Mouse (Mus musculus) thymus, postnatal 36 days (tissue): ENCODE measurements at regions not wholly inside any gene's neighbourhood (a gene's known extent, or its start where the extent isn't known, plus 50 kb on each side); places are given as distances from the start of the nearest gene placed in this dataset.

Experiments used
- DNase-seq, 2 experiments: peaks; one replicate each; pipeline ENCODE4 v3.0.0; 2022; ENCODE audit warnings: mixed read lengths in 2 of 2

- DNase-seq = no peak
These were observed 105.5 kb upstream of the Unc5b start for GRCm38 (mm10) chr10:60936659-60937516.

GRCm38 (mm10) chr10:60934297-60935286 lies 103.2 kb upstream of the Unc5b start:
- DNase-seq = no peak

GRCm38 (mm10) chr10:60933891-60934290 lies 102.5 kb upstream of the Unc5b start:
- no peak for DNase-seq

GRCm38 (mm10) chr10:60932855-60933254 lies 101.5 kb upstream of the Unc5b start:
- DNase-seq = no peak

- DNase-seq = peak in 1 of 2 experiments; percentile 15
These were observed 100.6 kb upstream of the Unc5b start for GRCm38 (mm10) chr10:60931891-60932378.

- DNase-seq = no peak
These were observed 97.3 kb upstream of the Unc5b start for GRCm38 (mm10) chr10:60928646-60929045.

- DNase-seq = no peak
These were observed 96.8 kb upstream of the Unc5b start for GRCm38 (mm10) chr10:60928164-60928563.

GRCm38 (mm10) chr10:60926632-60927031 lies 95.3 kb upstream of the Unc5b start:
- no peak for DNase-seq

GRCm38 (mm10) chr10:60925644-60926043 lies 94.3 kb upstream of the Unc5b start:
- no peak for DNase-seq

GRCm38 (mm10) chr10:60925198-60925597 lies 93.8 kb upstream of the Unc5b start:
- no peak for DNase-seq

GRCm38 (mm10) chr10:60923806-60924205 lies 92.4 kb upstream of the Unc5b start:
- DNase-seq = no peak

- no peak for DNase-seq
These were observed 89.2 kb upstream of the Unc5b start for GRCm38 (mm10) chr10:60920621-60921020.

GRCm38 (mm10) chr10:60918020-60918419 lies 86.6 kb upstream of the Unc5b start:
- DNase-seq = no peak

GRCm38 (mm10) chr10:60914391-60914790 lies 83.0 kb upstream of the Unc5b start:
- DNase-seq = no peak

- no peak for DNase-seq
These were observed 82.1 kb upstream of the Unc5b start for GRCm38 (mm10) chr10:60913456-60913900.

- no peak for DNase-seq
These were observed 73.0 kb upstream of the Unc5b start for GRCm38 (mm10) chr10:60904351-60904750.

GRCm38 (mm10) chr10:60900992-60901391 lies 69.6 kb upstream of the Unc5b start:
- no peak for DNase-seq

- DNase-seq = no peak
These were observed 62.4 kb upstream of the Unc5b start for GRCm38 (mm10) chr10:60893810-60894147.

- DNase-seq = no peak
These were observed 61.9 kb upstream of the Unc5b start for GRCm38 (mm10) chr10:60893130-60893809.

- DNase-seq = no peak
These were observed 61.3 kb upstream of the Unc5b start for GRCm38 (mm10) chr10:60892730-60893129.

GRCm38 (mm10) chr10:60891476-60892170 lies 60.2 kb upstream of the Unc5b start:
- DNase-seq = no peak

GRCm38 (mm10) chr10:60889792-60890191 lies 58.4 kb upstream of the Unc5b start:
- no peak for DNase-seq
